Mouse (Mus musculus): ENCODE results near the gene Polr2l. TPM values are rescaled to one million over a fixed set of nuclear protein-coding genes. Genes with fewer than 3 reads are reported as not detected.

Polr2l gene
- polyA plus RNA-seq, 1 experiment from 2014 or later: 71.5 TPM

Other genes with a start within 250 kb of the Polr2l start
- 67.1 and 78.6 TPM in 2 replicates for gene Phrf1, start 246.3 kb downstream of the Polr2l start, polyA plus RNA-seq (2014; fragmentation: Nextera tagmentation; extraction: Ambion mirVana)
- 0.77 and 1.1 TPM in 2 replicates for gene Irf7, start 208.7 kb downstream of the Polr2l start, polyA plus RNA-seq (2014; fragmentation: Nextera tagmentation; extraction: Ambion mirVana)
- gene Cdhr5, start 198.3 kb downstream of the Polr2l start, polyA plus RNA-seq (2014; fragmentation: Nextera tagmentation; extraction: Ambion mirVana): not detected in 2 replicates
- 4.8 and 5.1 TPM in 2 replicates for gene Sct, start 196.0 kb downstream of the Polr2l start, polyA plus RNA-seq (2014; fragmentation: Nextera tagmentation; extraction: Ambion mirVana)
- gene Drd4, start 183.1 kb downstream of the Polr2l start, polyA plus RNA-seq (2014; fragmentation: Nextera tagmentation; extraction: Ambion mirVana): 0.25 and 0.33 TPM in 2 replicates
- 70.0 and 75.9 TPM in 2 replicates for gene Deaf1, start 147.4 kb downstream of the Polr2l start, polyA plus RNA-seq (2014; fragmentation: Nextera tagmentation; extraction: Ambion mirVana)
- gene Tmem80, start 147.4 kb downstream of the Polr2l start, polyA plus RNA-seq (2014; fragmentation: Nextera tagmentation; extraction: Ambion mirVana): 29.7 and 31.9 TPM in 2 replicates
- 2.1 and 2.6 TPM in 2 replicates for gene Eps8l2, start 136.3 kb downstream of the Polr2l start, polyA plus RNA-seq (2014; fragmentation: Nextera tagmentation; extraction: Ambion mirVana)
- 389 and 395 TPM in 2 replicates for gene Taldo1, start 82.9 kb downstream of the Polr2l start, polyA plus RNA-seq (2014; fragmentation: Nextera tagmentation; extraction: Ambion mirVana)
- 43.3 and 48.1 TPM in 2 replicates for gene Gatd1, start 61.0 kb downstream of the Polr2l start, polyA plus RNA-seq (2014; fragmentation: Nextera tagmentation; extraction: Ambion mirVana)
- 6.8 and 7.2 TPM in 2 replicates for gene Cend1, start 45.6 kb downstream of the Polr2l start, polyA plus RNA-seq (2014; fragmentation: Nextera tagmentation; extraction: Ambion mirVana)
- gene Slc25a22, start 37.2 kb downstream of the Polr2l start, polyA plus RNA-seq (2014; fragmentation: Nextera tagmentation; extraction: Ambion mirVana): 33.9 and 36.6 TPM in 2 replicates
- 8.3 and 8.6 TPM in 2 replicates for gene Pidd1, start 31.1 kb downstream of the Polr2l start, polyA plus RNA-seq (2014; fragmentation: Nextera tagmentation; extraction: Ambion mirVana)
- 870 and 939 TPM in 2 replicates for gene Rplp2, start 27.8 kb downstream of the Polr2l start, polyA plus RNA-seq (2014; fragmentation: Nextera tagmentation; extraction: Ambion mirVana)
- 13.7 and 14.2 TPM in 2 replicates for gene Pnpla2, start 19.9 kb downstream of the Polr2l start, polyA plus RNA-seq (2014; fragmentation: Nextera tagmentation; extraction: Ambion mirVana)
- gene Cracr2b, start 14.0 kb downstream of the Polr2l start, polyA plus RNA-seq (2014; fragmentation: Nextera tagmentation; extraction: Ambion mirVana): 4.4 and 4.5 TPM in 2 replicates
- 40.1 and 57.9 TPM in 2 replicates for gene Cd151, start 7.7 kb downstream of the Polr2l start, polyA plus RNA-seq (2014; fragmentation: Nextera tagmentation; extraction: Ambion mirVana)
- 29.6 and 31.4 TPM in 2 replicates for gene Tspan4, start 108 bp upstream of the Polr2l start, polyA plus RNA-seq (2014; fragmentation: Nextera tagmentation; extraction: Ambion mirVana)
- 24.1 and 28.8 TPM in 2 replicates for gene Chid1, start 64.7 kb upstream of the Polr2l start, polyA plus RNA-seq (2014; fragmentation: Nextera tagmentation; extraction: Ambion mirVana)
- 67.1 and 77.4 TPM in 2 replicates for gene Ap2a2, start 87.0 kb upstream of the Polr2l start, polyA plus RNA-seq (2014; fragmentation: Nextera tagmentation; extraction: Ambion mirVana)
- gene Muc6, start 180.2 kb upstream of the Polr2l start, polyA plus RNA-seq (2014; fragmentation: Nextera tagmentation; extraction: Ambion mirVana): 0.17 TPM in 2 replicates
- gene Muc2, start 215.2 kb upstream of the Polr2l start, polyA plus RNA-seq (2014; fragmentation: Nextera tagmentation; extraction: Ambion mirVana): 0.07 and 0.32 TPM in 2 replicates